Comparison of ENCODE assay signal across 9 mouse cellular contexts in genomic region chr11:69065394-69065925, GRCm38 (mm10). TPM values are rescaled to one million over a fixed set of nuclear protein-coding genes. Genes with fewer than 3 reads are reported as not detected.
DNase-seq lines count a peak whose midpoint lies in the region; ATAC-seq and TF ChIP-seq lines count a peak whose summit lies in the region.
"Had no signal": no experiment of that assay in that cellular context is flagged by ENCODE, and none has a peak within 500 bp of the region (broad histone marks: within the 10 kb centered on the region; RNA-seq: fewer than 3 reads in every experiment).

No protein-coding gene starts in this region.

- no peak for DNase-seq in hindbrain, embryonic 10.5 days (ENCODE audit: low spot score)
- no peak for DNase-seq in hindbrain, postnatal 0 days (ENCODE audit: low spot score)
- no peak for DNase-seq in embryonic facial prominence, embryonic 10.5 days (ENCODE audit: low spot score)
- DNase-seq in forebrain, postnatal 0 days, result no peak
- DNase-seq in midbrain, embryonic 11.5 days (ENCODE audit: low spot score, missing footprints), result no peak
- no peak for DNase-seq in frontal cortex, postnatal 14 days (ENCODE audit: low spot score in 2 of 2)
- DNase-seq in layer of hippocampus, adult 9-11 months, result no peak
- no peak for DNase-seq in spleen, adult 12 weeks (ENCODE audit: low spot score)

- no peaks in the 10 kb centered on the region for H3K9me3 ChIP-seq in hindbrain, embryonic 10.5 days
- H3K9me3 ChIP-seq in hindbrain, postnatal 0 days (ENCODE audit: low read length), result no peaks in the 10 kb centered on the region
- no peaks in the 10 kb centered on the region for H3K9me3 ChIP-seq in embryonic facial prominence, embryonic 10.5 days
- no peaks in the 10 kb centered on the region for H3K9me3 ChIP-seq in forebrain, postnatal 0 days (ENCODE audit: low read length)
- H3K9me3 ChIP-seq in midbrain, embryonic 11.5 days (ENCODE audit: control insufficient read depth, low read length), result no peaks in the 10 kb centered on the region
- H3K9me3 ChIP-seq: G1E had no signal

- no peak overlapping the region for H3K9ac ChIP-seq in hindbrain, postnatal 0 days (replicated peaks; ENCODE audit: low read length)
- no peak overlapping the region for H3K9ac ChIP-seq in forebrain, postnatal 0 days
- no peak overlapping the region for H3K9ac ChIP-seq in midbrain, embryonic 11.5 days (ENCODE audit: low read length)

- H3K4me1 ChIP-seq in hindbrain, embryonic 10.5 days (replicated peaks), result peaks cover 53% of the 10 kb centered on the region
- peaks cover 26% of the 10 kb centered on the region for H3K4me1 ChIP-seq in hindbrain, postnatal 0 days (ENCODE audit: insufficient read depth, low read length)
- H3K4me1 ChIP-seq in embryonic facial prominence, embryonic 10.5 days, result peaks cover 56% of the 10 kb centered on the region
- peaks cover 9% of the 10 kb centered on the region for H3K4me1 ChIP-seq in forebrain, postnatal 0 days (ENCODE audit: insufficient read depth)
- H3K4me1 ChIP-seq in midbrain, embryonic 11.5 days (ENCODE audit: control insufficient read depth, insufficient read depth, low read length), result peaks cover 29% of the 10 kb centered on the region

- no peak for ATAC-seq in hindbrain, postnatal 0 days
- no peak for ATAC-seq in forebrain, postnatal 0 days
- no peak for ATAC-seq in midbrain, embryonic 11.5 days (ENCODE audit: low FRiP score)

- no peak overlapping the region for H3K27ac ChIP-seq in hindbrain, embryonic 10.5 days
- no peak overlapping the region for H3K27ac ChIP-seq in hindbrain, postnatal 0 days
- no peak overlapping the region for H3K27ac ChIP-seq in embryonic facial prominence, embryonic 10.5 days (replicated peaks)
- no peak overlapping the region for H3K27ac ChIP-seq in forebrain, postnatal 0 days (ENCODE audit: low read depth, low read length)
- H3K27ac ChIP-seq in midbrain, embryonic 11.5 days (ENCODE audit: low read depth, low read length), result no peak overlapping the region

- H3K4me2 ChIP-seq in hindbrain, postnatal 0 days (ENCODE audit: low read depth, low read length), result no peak overlapping the region; the same call in 1 of the 2 replicates
- peak overlapping the region; percentile 80; the same call in 1 of the 2 replicates for H3K4me2 ChIP-seq in forebrain, postnatal 0 days (ENCODE audit: low read depth)
- peak overlapping the region; percentile 69; the same call in 1 of the 2 replicates for H3K4me2 ChIP-seq in midbrain, embryonic 11.5 days

- WGBS in hindbrain, embryonic 10.5 days, result 58% methylated on average over 3 of the region's 3 CpGs
- WGBS in hindbrain, postnatal 0 days, result 65% methylated on average over 3 of the region's 3 CpGs
- WGBS in embryonic facial prominence, embryonic 10.5 days, result 63% methylated on average over 3 of the region's 3 CpGs
- WGBS in forebrain, postnatal 0 days, result 57% methylated on average over 3 of the region's 3 CpGs
- 56% methylated on average over 3 of the region's 3 CpGs for WGBS in midbrain, embryonic 11.5 days

- H3K4me3 ChIP-seq in hindbrain, embryonic 10.5 days, result peak overlapping the region; percentile 65
- H3K4me3 ChIP-seq in hindbrain, postnatal 0 days (ENCODE audit: low read length), result no peak overlapping the region
- peak overlapping the region; percentile 63 for H3K4me3 ChIP-seq in embryonic facial prominence, embryonic 10.5 days
- H3K4me3 ChIP-seq in forebrain, postnatal 0 days (ENCODE audit: low read depth, low read length), result no peak overlapping the region
- H3K4me3 ChIP-seq in midbrain, embryonic 11.5 days (ENCODE audit: low read depth, low read length), result no peak overlapping the region

- TF ChIP-seq CTCF in hindbrain, postnatal 0 days (IDR thresholded peaks at IDR 0.05; ENCODE audit: low read depth), result no peak
- TF ChIP-seq CTCF in forebrain, postnatal 0 days (IDR thresholded peaks at IDR 0.05; ENCODE audit: low read depth), result no peak

- H3K36me3 ChIP-seq in hindbrain, embryonic 10.5 days, result no peaks in the 10 kb centered on the region
- H3K36me3 ChIP-seq in hindbrain, postnatal 0 days (ENCODE audit: insufficient read depth, low read length), result no peaks in the 10 kb centered on the region
- H3K36me3 ChIP-seq in embryonic facial prominence, embryonic 10.5 days (replicated peaks), result no peaks in the 10 kb centered on the region
- H3K36me3 ChIP-seq in forebrain, postnatal 0 days (ENCODE audit: insufficient read depth), result no peaks in the 10 kb centered on the region
- H3K36me3 ChIP-seq in midbrain, embryonic 11.5 days (ENCODE audit: control insufficient read depth, insufficient read depth, low read length), result no peaks in the 10 kb centered on the region

- peaks cover 15% of the 10 kb centered on the region for H3K27me3 ChIP-seq in hindbrain, embryonic 10.5 days (ENCODE audit: insufficient read depth, poor library complexity, severe bottlenecking)
- no peaks in the 10 kb centered on the region for H3K27me3 ChIP-seq in hindbrain, postnatal 0 days (ENCODE audit: insufficient read depth, low read length)
- peaks cover 9% of the 10 kb centered on the region for H3K27me3 ChIP-seq in embryonic facial prominence, embryonic 10.5 days (replicated peaks; ENCODE audit: low read depth, poor library complexity, severe bottlenecking)
- H3K27me3 ChIP-seq in forebrain, postnatal 0 days (ENCODE audit: insufficient read depth, low read length), result no peaks in the 10 kb centered on the region
- H3K27me3 ChIP-seq in midbrain, embryonic 11.5 days (ENCODE audit: control insufficient read depth, insufficient read depth, low read length), result no peaks in the 10 kb centered on the region

RNA-seq across cellular contexts. Expression of gene Tmem107, which starts 5.1 kb away (rescaled TPM):
- polyA plus RNA-seq in hindbrain, embryonic 10.5 days (2016; fragmentation: Nextera tagmentation; extraction: Ambion mirVana), result 56.6 and 57.6 TPM in 2 replicates
- total RNA-seq in hindbrain, postnatal 0 days (2014; rRNA removed), result 68.9 and 135 TPM in 2 replicates
- polyA plus RNA-seq in hindbrain, postnatal 0 days (2015; fragmentation: Nextera tagmentation; extraction: Ambion mirVana), result 28.6 and 34.1 TPM in 2 replicates
- polyA plus RNA-seq in embryonic facial prominence, embryonic 10.5 days (2016; fragmentation: Nextera tagmentation; extraction: Ambion mirVana), result 41.0 and 44.5 TPM in 2 replicates
- total RNA-seq in forebrain, postnatal 0 days (2014; rRNA removed), result 32.7 and 45.6 TPM in 2 replicates
- 35.3 and 41.7 TPM in 2 replicates for polyA plus RNA-seq in forebrain, postnatal 0 days (2015; fragmentation: Nextera tagmentation; extraction: Ambion mirVana)
- polyA plus RNA-seq in midbrain, embryonic 11.5 days (2014; fragmentation: Nextera tagmentation; extraction: Ambion mirVana), result 53.5 and 57.7 TPM in 2 replicates

RNA-seq across cellular contexts. Expression of gene Borcs6, which starts 5.9 kb away (rescaled TPM):
- 8.5 and 12.6 TPM in 2 replicates for polyA plus RNA-seq in hindbrain, embryonic 10.5 days (2016; fragmentation: Nextera tagmentation; extraction: Ambion mirVana)
- total RNA-seq in hindbrain, postnatal 0 days (2014; rRNA removed), result 25.4 and 40.8 TPM in 2 replicates
- polyA plus RNA-seq in hindbrain, postnatal 0 days (2015; fragmentation: Nextera tagmentation; extraction: Ambion mirVana), result 21.3 and 21.9 TPM in 2 replicates
- 5.3 and 5.9 TPM in 2 replicates for polyA plus RNA-seq in embryonic facial prominence, embryonic 10.5 days (2016; fragmentation: Nextera tagmentation; extraction: Ambion mirVana)
- total RNA-seq in forebrain, postnatal 0 days (2014; rRNA removed), result 32.8 and 33.7 TPM in 2 replicates
- 20.9 and 21.7 TPM in 2 replicates for polyA plus RNA-seq in forebrain, postnatal 0 days (2015; fragmentation: Nextera tagmentation; extraction: Ambion mirVana)
- polyA plus RNA-seq in midbrain, embryonic 11.5 days (2014; fragmentation: Nextera tagmentation; extraction: Ambion mirVana), result 8.8 and 9.8 TPM in 2 replicates

RNA-seq across cellular contexts. Expression of gene Aurkb, which starts 20.0 kb away (rescaled TPM):
- polyA plus RNA-seq in hindbrain, embryonic 10.5 days (2016; fragmentation: Nextera tagmentation; extraction: Ambion mirVana), result 184 and 228 TPM in 2 replicates
- total RNA-seq in hindbrain, postnatal 0 days (2014; rRNA removed), result 15.9 and 21.6 TPM in 2 replicates
- 24.8 and 26.3 TPM in 2 replicates for polyA plus RNA-seq in hindbrain, postnatal 0 days (2015; fragmentation: Nextera tagmentation; extraction: Ambion mirVana)
- polyA plus RNA-seq in embryonic facial prominence, embryonic 10.5 days (2016; fragmentation: Nextera tagmentation; extraction: Ambion mirVana), result 215 and 218 TPM in 2 replicates
- 8.5 and 12.5 TPM in 2 replicates for total RNA-seq in forebrain, postnatal 0 days (2014; rRNA removed)
- 11.5 and 13.9 TPM in 2 replicates for polyA plus RNA-seq in forebrain, postnatal 0 days (2015; fragmentation: Nextera tagmentation; extraction: Ambion mirVana)
- 169 and 171 TPM in 2 replicates for polyA plus RNA-seq in midbrain, embryonic 11.5 days (2014; fragmentation: Nextera tagmentation; extraction: Ambion mirVana)

RNA-seq across cellular contexts. Expression of gene Vamp2, which starts 22.8 kb away (rescaled TPM):
- polyA plus RNA-seq in hindbrain, embryonic 10.5 days (2016; fragmentation: Nextera tagmentation; extraction: Ambion mirVana), result 67.1 and 108 TPM in 2 replicates
- 146 and 148 TPM in 2 replicates for total RNA-seq in hindbrain, postnatal 0 days (2014; rRNA removed)
- 417 and 489 TPM in 2 replicates for polyA plus RNA-seq in hindbrain, postnatal 0 days (2015; fragmentation: Nextera tagmentation; extraction: Ambion mirVana)
- 60.9 and 70.0 TPM in 2 replicates for polyA plus RNA-seq in embryonic facial prominence, embryonic 10.5 days (2016; fragmentation: Nextera tagmentation; extraction: Ambion mirVana)
- total RNA-seq in forebrain, postnatal 0 days (2014; rRNA removed), result 76.8 and 104 TPM in 2 replicates
- 500 and 554 TPM in 2 replicates for polyA plus RNA-seq in forebrain, postnatal 0 days (2015; fragmentation: Nextera tagmentation; extraction: Ambion mirVana)
- polyA plus RNA-seq in midbrain, embryonic 11.5 days (2014; fragmentation: Nextera tagmentation; extraction: Ambion mirVana), result 72.4 and 73.5 TPM in 2 replicates

RNA-seq across cellular contexts. Expression of gene Per1, which starts 29.6 kb away (rescaled TPM):
- 7.8 and 9.8 TPM in 2 replicates for polyA plus RNA-seq in hindbrain, embryonic 10.5 days (2016; fragmentation: Nextera tagmentation; extraction: Ambion mirVana)
- 24.4 and 27.1 TPM in 2 replicates for total RNA-seq in hindbrain, postnatal 0 days (2014; rRNA removed)
- polyA plus RNA-seq in hindbrain, postnatal 0 days (2015; fragmentation: Nextera tagmentation; extraction: Ambion mirVana), result 11.9 and 15.9 TPM in 2 replicates
- polyA plus RNA-seq in embryonic facial prominence, embryonic 10.5 days (2016; fragmentation: Nextera tagmentation; extraction: Ambion mirVana), result 6.1 and 7.3 TPM in 2 replicates
- total RNA-seq in forebrain, postnatal 0 days (2014; rRNA removed), result 16.5 and 38.3 TPM in 2 replicates
- polyA plus RNA-seq in forebrain, postnatal 0 days (2015; fragmentation: Nextera tagmentation; extraction: Ambion mirVana), result 15.2 and 16.7 TPM in 2 replicates
- polyA plus RNA-seq in midbrain, embryonic 11.5 days (2014; fragmentation: Nextera tagmentation; extraction: Ambion mirVana), result 6.0 and 7.3 TPM in 2 replicates

Comparison
In these comparisons a context has a peak if more than half of its experiments do, and no peak if none do; other contexts are left out.
1. H3K4me3 ChIP-seq: peak in hindbrain, embryonic 10.5 days (single experiment) and embryonic facial prominence, embryonic 10.5 days (single experiment); none in hindbrain, postnatal 0 days (single experiment), forebrain, postnatal 0 days (single experiment) and midbrain, embryonic 11.5 days (single experiment).